Mouse (Mus musculus) left cerebral cortex, postnatal 14 days (tissue): ENCODE results near the gene Glo1. TPM values are rescaled to one million over a fixed set of nuclear protein-coding genes. Genes with fewer than 3 reads are reported as not detected.

Source experiments
- DNase-seq, 2 experiments: peaks; one replicate each; pipeline ENCODE4 v3.0.0; 2021 to 2022; ENCODE audit warnings: low spot score in 2 of 2, mixed read lengths in 1 of 2
- intact Hi-C: fragments of 180-260 bp; cut with DNase I; formaldehyde crosslinking; loops from one replicate; pipeline ENCODE4 v1.15.1; 2025
- total RNA-seq, 2 experiments: library from RNA; stranded (reverse); gene quantifications; 2 replicates each; pipeline ENCODE4 v1.2.3; 2021

Gene Glo1
- total RNA-seq, 2 experiments from 2014 or later = 131 to 136 TPM

DNA sequence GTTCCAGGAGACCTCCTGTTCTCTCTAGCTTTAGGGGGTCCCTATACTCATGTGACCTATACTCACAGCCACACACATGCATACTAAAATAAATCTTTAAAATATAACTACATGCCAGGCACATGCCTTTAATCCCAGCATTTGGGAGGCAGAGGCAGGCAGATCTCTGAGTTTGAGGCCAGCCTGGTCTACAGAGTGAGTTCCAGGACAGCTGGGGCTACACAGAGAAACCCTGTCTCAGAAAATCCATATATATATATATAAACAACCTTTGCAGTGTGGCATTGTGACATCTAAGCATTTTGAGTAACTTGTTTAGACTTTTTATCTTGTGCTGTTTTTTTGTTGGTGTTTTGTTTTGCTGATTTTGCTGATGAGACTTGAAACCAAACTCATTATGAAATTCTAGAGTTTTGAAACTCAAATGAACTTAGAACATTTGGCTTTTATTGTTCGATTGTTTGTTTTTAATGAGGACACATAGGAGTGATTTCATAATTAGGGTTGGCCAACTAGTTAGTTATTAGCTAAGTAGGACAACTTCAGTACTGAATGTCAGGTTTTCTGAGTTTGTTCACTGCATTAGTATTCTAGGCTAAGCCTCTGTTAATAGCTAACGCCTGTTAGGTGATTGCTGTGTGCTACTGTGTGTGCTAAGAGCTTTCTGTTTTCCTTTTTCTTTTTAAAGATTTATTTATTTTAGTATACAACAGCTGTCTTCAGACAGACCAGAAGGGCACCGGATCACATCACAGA lies 8.4 kb downstream of the Glo1 start:
- DNase-seq = no peak
- intact Hi-C loops = no loop called here

DNA sequence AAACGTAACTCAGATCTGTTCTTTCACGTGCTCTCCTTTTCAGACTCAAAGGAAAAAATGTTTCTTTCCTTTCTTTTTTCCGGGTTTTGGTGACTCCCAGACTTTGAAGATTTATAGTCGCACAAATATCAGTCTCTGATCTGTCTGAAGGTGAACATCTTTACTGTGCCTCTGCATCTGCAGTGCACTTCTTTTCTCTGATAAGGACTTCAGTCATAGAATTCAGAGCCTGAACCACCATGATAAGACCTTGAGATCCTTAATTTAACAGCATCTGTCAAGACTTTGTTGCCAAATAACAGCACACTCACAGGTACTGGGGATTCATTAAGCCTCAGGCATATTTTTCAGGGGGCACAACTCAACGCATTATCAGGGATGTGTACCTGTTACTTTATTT lies 10.5 kb downstream of the Glo1 start:
- intact Hi-C loops = no loop called here
- no peak for DNase-seq

DNA sequence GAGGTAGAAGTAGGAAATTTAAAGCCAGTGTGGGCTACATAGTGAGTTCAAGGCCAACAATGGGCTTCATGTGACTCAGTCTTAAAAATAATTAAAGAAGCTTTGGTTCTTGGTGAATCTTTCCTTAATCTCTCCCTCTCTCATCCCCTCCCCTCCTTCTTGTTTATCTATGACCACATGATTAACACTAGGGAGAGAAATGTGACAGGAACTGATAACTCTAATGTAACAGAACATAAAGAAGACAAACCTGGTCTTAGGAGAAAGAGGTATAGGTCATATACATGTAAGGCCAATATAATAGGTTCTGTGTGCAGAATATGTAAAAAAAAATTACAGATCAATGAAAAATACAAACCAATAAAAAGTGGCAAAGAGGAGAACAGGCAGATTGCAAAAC lies 13.3 kb downstream of the Glo1 start:
- intact Hi-C loops = no loop called here
- DNase-seq = no peak

DNA sequence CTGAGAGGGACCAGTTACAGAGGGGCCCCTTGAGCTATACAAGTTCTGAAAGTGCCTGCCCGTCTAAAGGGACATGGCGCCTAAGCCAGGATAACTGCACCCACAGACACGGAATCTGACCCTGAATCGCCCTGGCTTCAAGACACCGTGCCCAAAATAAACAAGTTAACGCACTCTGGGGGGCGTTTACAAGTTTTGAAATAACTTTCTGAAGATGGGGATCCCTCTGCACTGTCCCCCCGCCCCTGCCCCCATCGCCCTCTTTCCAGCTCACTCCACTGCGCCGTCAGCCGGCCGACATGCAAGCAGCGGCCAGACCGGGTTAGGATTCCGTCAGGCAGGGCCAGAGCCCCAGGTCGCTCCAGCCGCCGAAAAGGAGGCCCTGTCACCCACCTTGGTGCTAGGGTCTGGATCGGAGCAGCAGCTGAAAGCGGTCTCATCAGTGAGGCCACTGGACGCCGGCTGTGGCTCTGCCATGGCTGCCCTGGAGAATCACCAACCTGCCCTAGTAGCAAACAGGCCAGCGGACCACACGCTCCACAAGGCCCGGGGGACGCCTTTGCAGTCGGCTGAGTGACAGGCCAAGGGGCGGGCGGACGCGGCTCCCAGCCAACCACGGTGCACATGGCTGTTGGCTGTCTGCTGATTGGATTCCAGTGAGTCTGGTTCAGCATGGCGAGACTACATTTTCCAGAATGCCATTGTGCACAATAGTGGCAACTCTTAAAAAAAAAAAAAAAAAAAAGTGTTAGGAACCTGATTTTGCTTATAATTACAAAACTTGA lies 14.4 kb downstream of the Glo1 start:
- DNase-seq = peak; percentile 100
- intact Hi-C loops = no loop called here

DNA sequence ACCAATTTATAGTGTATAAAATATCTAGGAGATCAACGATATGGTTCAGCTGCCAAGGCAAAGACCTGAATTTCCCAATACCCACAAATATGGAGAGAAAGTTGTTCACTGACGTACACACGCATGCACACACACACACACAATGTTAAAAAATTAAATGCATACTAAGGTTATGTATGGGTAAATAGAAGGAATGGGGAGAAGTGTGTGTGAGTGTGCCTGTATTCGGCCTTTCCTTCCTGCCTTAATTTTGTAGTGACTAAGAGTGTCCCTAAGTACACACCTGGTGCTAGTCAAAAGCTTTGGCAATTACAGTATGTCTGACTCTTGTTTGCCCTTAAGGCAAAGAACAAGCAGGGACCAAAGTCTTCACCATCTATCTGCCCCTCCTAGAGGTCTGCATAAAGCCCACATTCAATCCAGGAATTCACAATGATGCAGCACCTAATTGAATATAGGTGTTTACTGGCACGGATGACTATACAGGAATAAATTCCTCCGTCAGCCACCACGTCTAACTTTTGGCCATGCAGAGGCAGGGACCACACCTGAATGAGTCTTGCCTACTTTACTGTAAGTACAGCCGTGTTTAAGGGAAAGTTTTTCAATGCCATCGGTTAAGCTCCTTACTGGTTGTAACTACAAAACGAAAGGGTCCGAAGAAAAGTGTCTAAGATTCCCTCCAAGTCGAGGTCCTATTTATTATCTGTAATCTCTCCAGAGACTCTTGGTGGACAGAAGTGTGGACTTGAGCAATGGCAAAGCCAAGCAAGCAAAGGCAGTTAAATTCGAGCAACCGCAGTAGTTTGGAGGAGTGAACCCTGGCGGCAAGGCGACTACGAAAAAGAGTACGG lies 15.2 kb downstream of the Glo1 start:
- intact Hi-C loops = no loop called here
- no peak for DNase-seq

DNA sequence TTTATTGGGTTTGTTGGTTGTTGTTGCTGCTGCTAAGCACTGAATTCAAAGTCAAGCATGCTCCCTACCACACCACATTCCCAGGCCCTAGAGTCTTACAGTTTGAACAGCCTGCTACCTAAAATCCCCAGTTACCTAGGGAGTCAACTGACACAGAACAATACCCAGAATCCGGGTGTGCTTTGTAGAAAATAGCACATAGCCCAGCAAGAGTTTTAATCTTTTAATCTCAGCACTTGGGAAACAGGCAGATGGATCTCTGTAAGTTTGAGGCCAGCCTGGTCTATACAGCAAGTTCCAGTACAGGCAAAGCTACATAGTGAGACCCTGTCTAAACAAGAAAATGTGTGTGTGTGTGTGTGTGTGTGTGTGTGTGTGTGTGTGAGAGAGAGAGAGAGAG lies 15.9 kb downstream of the Glo1 start:
- DNase-seq = no peak
- intact Hi-C loops = no loop called here

DNA sequence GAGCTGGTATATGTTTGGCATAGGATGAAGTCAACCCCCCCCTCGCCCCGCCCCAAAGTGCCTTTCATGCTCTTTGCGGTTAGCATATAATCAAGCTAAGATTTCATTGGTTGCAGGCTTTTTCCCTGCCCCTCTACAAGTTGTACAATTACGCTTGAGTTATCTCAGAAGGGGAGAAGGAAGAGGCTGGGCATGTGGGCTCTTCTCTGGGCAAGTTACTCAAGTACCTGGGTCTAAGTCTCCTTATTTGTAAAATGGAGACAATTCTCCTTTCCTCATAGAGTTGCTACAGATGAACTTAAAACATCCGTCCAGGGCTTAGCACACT lies 16.7 kb downstream of the Glo1 start:
- no peak for DNase-seq
- intact Hi-C loops = no loop called here

DNA sequence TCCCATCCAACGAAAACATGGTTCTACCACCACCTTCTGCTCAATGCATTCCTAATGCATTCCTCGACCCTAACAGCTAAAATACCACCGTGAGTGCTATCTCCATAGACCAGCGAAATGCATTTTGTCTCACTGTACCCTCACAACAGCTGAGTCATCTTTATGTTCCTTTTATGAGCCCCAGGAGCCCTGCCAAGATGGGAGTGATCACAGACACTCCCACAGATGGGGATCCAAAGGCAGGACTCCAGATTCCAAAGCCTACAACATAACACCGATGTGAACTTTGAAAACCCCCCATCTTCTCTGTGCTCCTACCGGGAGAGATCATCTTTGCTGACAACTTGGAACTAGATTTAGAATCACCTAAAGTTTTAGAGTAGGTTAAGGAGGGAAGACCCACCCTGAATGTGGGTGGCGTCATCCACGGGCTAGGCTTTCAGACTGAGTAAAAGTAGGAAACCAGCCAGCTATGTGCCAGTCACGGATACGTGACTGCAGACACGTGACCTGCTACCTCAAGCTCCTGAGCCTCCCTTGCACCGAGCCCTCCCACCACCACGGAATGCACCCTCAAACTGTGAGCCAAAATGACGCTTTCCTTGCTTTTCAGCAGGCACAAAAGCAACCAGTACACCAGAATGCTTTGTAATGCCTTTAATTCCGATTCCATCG lies 17.2 kb downstream of the Glo1 start:
- intact Hi-C loops = no loop called here
- DNase-seq = peak; percentile 39 to 61

DNA sequence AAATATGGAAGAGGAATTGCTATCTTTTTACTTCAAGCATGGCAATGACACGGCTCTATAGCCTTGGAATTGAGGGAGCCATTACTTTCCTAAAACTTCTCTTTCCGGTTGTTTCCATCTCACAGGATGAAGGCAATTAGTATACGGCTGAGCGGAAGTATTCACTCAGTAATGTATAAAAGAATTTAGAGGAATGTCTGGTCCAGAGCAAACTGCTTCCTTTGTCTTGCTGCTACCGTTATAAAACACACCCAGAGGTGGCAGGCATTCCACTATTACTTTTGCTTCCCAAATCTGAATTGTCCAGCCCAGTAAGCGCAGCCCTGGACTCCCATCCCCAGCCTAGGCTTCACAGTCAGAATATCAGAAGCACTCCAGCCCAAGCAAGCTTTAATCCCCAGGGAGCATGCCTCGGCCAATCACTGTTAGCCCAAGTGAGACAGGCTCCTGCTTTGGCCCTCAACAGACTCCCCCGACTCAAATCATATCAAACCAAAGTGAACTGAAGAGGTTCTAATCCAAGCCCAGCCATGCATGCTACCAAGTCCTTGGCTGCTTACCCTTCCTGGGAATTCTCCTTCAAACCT lies 18.7 kb downstream of the Glo1 start:
- DNase-seq = no peak
- intact Hi-C loops = no loop called here

DNA sequence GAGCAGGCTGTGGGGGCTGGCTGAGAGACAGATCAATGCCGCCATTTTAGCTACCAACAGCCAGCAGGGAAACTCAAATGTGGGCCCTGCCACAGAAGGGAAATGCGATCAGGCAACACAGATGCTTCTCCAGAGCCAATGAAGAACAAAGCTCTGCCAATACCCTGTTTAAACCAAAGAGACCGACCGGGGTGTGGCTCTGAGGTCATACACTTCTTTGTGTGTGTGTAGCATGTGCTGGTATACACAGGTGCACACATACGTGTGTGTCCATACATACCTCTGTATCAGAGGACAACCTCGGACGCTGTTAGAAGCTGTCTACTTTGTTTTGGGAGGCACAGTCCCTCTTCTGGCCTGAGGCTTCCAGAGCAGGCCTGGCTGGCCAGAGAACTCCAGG lies 19.3 kb downstream of the Glo1 start:
- DNase-seq = no peak
- intact Hi-C loops = no loop called here

DNA sequence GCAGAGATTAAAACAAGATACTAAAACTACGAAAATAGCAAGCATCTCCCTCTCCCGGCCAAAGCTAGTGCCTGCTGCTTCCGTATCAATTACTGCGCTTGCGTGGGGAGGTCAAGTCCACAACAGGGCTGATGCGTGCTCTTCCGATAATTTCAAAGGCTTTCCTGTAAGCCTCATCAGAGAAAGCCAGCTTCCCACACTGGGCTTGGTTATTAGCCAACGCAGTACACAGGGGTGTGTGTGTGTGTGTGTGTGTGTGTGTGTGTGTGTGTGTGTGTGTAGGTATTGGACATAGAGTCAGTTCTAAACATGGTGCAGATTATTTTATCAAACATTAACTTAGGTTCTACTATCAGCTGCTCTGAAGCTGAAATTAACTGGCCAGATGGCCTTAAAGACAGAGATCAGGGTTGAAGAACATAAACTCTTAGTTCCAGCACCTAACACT lies 20.0 kb downstream of the Glo1 start:
- DNase-seq = no peak
- intact Hi-C loops = no loop called here

DNA sequence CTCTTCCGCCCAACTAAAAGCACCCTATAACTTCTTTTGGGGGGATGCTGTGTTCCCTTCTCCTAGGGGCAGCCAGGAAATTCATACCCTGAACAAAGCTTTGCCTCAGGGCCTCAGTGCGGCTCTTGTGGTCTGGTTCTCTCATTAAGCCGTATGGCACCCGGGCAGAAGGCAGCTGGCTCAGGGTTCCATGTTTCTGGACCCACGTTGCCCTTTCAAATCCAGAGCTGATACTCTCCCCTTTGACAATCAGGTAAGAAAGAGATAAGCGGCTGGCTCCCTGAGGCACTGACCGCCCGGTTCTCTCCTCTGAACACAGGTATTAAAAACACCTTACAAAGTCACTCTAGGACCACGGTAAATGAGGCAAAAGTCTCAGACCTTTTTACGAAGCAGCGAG lies 20.5 kb downstream of the Glo1 start:
- intact Hi-C loops = no loop called here
- DNase-seq = no peak

DNA sequence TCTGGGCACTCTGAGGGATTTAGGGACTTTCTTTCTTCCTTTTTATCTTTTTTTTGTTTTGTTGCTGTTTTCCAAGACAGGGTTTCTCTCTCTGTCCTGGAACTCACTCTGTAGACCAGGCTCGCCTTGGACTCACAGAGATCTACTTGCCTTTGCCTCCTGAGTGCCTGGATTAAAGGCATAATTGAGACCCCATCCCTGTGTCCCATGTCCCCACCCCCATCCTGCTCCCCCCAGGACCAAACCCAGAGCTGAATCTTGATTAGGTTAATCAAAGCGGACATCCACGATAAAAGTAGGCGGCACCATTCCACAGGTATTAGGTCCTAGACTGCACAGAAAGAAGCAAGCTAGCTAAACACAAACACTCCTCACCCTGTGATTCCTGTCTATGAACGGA lies 21.7 kb downstream of the Glo1 start:
- no peak for DNase-seq
- intact Hi-C loops = no loop called here

DNA sequence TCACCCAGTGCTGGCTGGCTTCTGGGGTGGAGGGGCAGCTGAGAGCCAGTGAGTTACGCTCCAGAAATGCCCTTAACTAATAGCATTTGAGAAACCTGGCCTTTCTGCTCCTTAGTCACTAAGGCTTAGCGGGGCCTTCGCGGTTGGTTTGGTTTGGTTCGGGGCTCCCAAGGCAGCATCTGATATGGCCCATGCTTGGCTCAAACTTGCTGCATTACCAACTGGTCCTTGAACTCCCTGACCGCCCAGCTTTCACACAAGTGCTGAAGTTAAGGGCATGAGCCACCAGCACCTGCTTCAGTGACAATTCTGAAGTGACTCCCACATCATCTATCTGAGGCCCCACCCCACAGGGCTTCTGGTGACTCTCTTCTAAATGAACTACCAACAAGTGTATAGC lies 22.4 kb downstream of the Glo1 start:
- no peak for DNase-seq
- intact Hi-C loops = no loop called here

DNA sequence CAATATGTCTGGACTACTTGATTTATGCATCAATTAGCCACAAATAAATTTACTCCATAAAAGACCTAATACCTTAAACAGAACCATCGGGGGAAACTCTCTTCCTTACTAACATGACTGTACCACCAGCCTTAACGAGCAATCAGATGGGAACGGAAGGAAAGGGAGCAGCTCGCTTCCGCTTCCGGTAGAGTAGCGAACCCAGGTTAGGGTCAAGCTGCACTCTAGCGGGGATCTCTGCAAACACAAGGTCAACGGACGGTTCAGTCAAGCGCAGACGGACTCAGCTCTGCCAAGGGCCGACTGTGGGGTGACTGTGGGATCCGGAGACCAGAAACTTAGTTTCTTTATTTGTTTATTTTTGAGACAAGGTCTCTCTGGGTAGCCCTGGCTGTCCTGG lies 24.5 kb downstream of the Glo1 start:
- DNase-seq = no peak
- intact Hi-C loops = no loop called here

DNA sequence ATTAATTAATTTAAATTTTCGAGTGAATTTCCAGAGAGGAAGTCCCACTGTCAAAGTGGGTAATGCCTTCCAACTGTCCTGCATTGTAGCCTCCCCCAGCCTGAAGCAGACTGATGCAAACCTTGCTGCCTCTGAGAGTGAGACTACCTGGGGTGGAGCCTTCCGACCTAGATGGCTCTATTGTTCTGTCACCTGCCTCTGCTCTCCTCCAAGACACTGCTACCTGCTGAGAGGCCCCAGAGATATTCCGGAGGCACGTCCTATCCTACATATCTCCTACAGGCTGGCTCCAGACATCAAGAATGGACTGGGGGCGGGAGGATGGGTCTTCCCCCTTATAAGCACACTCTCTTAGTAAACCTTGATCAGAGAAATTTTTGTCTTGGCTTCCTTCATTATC lies 28.4 kb downstream of the Glo1 start:
- intact Hi-C loops = no loop called here
- no peak for DNase-seq

DNA sequence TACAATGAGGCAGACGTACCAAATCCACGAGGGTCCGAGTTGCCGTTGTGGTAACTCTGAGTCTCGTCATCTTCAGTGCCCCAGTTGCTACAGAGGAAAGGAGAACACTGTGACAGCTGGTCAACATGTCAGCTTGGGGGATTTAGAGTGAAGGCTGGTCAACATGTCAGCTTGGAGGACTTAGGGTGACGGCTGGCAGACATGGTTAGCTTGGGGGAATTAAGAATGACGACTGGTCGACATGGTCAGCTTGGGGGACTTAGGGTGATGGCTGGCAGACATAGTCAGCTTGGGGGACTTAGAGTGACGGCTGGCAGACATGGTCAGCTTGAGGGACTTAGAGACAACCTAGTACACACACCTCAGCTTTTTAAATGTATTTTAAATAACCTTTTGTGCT lies 28.9 kb downstream of the Glo1 start:
- DNase-seq = no peak
- intact Hi-C loops = no loop called here

DNA sequence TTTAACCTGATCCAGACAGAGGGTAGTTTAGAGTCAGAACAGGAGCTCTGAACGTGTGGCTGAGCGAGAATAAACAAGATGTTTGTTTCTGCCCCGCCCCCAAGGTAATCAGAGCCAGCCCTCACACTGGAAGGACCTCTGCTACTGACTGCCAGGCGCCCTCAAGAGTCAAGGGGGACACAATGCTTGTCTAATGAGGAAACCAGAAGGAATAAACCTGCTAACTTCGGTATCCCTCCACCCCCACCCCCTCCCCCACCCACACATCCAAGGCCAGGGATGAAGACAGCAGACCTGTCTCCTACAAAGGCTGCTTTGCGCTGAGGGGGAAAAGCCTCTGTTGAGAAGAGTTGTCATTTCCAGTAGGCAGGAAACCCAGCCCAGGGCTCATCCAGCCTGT lies 31.8 kb downstream of the Glo1 start:
- intact Hi-C loops = no loop called here
- DNase-seq = no peak

DNA sequence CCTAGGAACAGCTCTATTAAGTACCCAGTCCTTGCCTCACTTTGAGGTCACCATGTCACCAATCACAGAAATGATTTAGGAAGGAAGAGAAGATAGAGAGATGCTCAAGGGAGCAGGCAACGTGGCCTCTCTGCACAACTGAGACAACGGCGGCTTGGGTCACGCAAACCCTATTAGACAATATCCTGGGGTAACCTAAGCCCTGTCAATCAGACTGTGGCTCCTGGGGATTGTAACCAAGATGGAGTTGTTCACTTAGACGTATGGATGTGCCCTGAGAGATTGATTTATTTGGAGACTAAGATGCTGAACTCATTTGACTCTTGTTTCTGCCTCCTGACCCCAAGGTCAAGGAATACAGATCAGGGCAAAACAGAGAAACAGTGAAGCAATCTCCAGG lies 32.3 kb downstream of the Glo1 start:
- no peak for DNase-seq
- intact Hi-C loops = no loop called here
